Mouse (Mus musculus) cerebellum, adult 11-12 months (tissue): ENCODE measurements around the gene Tfr2.
A peak's percentile ranks its signal among the peaks of the same experiment; 100 is the strongest.

Experiments used
- DNase-seq: peaks from one replicate; pipeline ENCODE4 v3.0.0; 2022

Gene Tfr2

DNA sequence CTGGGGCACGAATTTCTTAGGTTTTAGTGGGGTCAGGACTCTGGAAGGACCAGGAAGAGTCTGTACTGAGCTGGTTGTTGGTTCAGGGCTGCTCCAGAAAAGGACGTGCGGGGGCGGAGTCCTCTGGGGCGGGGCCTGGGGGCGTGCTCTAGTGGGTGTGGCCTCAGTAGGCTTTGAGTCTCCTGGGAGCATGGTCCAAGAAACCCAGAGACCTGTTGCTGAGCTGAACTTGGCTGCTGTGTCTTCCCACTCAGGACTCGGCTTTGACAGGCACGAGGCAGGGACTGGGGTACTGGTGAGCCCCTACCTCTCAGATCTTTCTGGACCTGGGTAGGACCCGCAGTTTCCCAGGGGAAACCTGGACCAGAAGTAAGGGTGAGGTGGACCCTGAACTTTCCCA is at the start of gene Tfr2:
Tfr2 (plus strand) TSS at position 176 of the 400 bp plus-strand sequence.
- DNase-seq, result no peak

DNA sequence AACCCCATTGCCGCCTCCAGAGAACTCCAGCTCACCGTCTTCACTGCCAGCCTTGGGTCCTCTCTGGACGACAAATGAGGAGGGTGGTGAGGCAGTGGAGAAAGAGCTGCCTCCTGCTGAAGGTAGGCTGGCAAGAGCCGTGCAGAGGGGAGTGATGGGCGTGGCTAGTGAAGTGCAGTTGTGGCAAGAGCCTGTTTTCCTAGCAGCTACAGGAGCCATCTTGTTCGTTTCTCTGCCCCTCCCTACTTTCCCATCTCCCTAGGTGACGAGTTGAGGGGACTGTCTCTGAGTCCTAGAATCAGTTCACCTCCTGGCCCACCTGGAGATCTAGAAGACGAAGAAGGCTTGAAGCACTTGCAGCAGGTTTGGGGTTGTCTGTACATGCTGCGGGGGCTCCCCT is 47.8 kb upstream of the Tfr2 start:
- DNase-seq, result no peak

DNA sequence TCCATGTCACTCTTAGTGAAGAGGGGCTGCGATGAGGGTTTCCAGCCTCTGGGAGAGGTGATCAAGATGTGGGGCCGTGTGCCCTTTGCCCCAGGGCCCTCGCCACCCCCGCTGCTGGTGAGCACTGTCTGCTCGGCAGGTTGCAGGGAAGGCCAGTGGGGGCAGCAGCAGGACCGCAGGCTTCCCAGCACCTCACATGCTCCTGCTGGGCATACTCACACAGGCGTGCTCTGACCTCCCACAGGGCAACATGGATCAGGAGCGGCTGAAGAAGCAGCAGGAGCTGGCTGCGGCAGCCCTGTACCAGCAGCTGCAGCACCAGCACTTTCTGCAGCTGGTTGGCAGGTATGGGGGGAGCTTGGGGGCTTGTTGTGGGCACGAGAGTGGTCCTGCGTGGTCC is 46.9 kb upstream of the Tfr2 start:
- DNase-seq, result no peak

DNA sequence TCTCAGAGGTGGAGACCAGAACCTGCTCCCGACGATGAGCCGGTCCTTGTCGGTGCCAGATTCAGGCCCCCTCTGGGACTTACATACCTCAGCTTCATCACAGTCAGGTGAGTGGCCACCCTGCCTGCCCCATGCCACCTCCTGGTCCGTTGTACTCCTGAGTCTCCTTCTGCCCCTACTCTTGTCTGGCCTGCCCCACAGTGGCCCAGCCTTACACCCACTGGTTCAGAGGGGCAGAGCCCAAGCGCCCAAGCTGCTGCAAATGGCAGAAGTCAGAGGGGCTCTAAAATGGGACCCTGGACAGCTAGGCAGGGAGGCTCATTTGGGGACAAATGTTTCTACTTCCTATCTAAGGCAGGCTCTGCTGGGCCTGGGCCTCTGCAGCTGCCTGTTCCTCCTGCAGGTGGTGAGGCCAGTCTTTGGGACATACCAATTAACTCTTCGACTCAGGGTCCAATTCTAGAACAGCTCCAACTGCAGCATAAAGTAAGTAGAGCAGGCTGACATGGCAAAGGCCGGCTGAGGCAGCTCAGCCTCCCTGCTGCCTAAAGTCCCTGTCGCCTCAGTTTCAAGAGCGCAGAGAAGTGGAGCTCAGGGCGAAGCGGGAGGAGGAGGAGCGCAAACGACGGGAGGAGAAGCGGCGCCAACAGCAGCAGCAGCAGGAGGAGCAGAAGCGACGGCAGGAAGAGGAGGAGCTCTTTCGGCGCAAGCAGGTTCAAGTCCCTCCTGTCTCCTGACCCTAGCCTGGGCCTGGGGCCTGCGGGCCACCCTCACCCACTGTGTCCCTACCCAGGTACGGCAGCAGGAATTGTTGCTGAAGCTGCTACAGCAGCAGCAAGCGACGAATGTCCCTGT is 46.0 kb upstream of the Tfr2 start:
- peak; percentile 22 for DNase-seq

DNA sequence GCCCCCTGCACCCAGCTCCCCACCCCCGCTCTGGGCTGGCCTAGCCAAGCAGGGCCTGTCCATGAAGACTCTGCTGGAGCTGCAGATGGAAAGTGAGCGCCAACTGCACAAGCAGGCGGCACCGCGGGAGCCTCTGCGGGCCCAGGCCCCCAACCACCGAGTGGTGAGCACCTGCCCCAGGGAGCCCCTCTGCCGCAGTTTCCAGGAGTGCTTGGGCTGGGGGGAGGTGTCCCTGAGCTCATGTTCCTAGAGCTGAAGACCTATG is 45.5 kb upstream of the Tfr2 start:
- peak; percentile 58 for DNase-seq

DNA sequence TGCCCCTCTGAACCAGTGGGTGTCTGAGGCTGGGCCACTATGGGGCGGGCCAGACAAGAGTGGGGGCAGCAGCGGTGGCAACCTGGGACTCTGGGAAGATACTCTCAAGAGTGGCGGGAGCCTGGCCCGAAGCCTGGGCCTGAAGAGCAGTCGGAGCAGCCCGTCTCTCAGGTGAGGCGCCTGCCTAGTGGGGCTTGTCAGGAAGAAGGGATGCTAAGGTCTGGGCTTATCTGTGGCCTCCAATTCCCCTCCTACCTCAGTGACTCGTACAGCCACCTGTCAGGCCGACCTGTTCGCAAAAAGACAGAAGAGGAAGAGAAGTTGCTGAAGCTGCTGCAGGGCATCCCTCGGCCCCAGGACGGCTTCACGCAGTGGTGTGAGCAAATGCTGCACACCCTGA is 45.0 kb upstream of the Tfr2 start:
- DNase-seq, result no peak

DNA sequence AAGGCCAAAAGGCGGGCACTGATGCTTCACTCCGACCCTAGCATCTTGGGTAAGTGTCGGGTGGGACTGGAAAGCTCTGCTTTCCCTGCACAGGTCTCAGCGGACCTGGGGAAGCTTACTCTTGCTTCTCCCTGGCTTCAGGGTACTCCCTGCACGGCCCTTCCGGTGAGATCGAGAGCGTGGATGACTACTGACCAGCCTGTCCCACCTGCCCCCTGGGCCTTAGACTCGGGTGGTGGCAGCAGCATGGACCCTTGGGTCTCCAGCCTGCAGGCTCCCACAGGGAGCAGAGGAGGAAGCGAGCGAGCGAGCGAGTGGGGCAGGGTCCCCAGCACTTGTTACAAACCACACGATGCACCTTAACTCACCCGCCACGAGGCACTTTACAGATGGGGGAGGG is 44.1 kb upstream of the Tfr2 start:
- DNase-seq, result peak; percentile 28

DNA sequence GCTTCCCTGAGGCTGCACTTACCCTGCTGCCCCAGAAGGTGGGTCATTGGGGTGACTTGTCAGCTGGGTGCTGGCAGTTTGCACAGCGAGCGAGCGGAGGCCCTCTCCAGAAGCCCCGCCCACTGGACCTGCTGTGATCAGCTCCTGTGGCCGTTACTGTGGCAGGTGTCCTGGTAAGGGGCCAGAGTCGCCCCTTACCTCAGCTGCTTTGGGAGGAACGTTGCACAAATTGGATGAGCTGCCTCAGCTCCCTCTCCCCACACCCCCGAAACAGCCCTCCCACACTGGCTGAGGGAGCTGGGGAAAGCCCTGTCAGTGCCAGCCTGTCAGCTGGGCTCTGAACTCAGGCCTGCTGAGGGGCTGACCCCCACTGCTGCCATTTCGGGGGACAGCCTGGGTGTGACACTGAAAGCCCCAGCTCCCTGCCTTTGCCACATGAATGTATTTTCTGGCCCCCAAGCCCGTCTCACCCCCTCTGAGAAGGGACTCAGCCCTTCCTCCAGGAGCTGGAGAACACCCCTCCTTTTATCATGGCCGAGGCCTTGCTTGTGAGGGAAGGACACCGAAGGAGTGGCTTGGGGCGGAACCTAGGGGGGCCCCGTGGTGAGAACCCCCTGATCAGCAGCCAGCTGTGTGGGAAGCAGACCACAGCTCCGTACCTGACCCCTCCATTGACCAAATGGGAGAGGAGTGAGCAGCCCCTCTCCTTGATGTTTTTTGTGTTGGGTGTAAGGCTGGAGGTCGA is 43.3 kb upstream of the Tfr2 start:
- DNase-seq, result peak; percentile 76

DNA sequence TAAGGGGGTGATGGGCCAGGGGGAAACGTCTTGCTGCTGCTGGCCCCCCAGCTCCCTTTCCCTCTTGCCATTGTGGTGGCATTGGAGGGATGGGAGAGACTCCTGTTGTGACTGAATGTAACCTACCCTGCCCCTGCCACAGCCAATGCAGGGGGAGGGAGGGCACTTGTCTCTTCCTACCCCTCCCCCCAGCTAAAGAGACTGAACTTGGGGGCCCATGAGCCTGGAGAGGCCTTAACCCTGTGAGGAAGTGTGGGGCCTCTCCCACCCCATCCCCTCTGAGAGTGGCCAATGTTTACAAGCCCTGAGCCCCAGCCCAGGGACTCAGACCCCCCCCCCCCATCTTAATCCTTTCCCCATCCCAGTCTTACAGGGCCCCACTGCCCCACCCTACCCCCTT is 42.2 kb upstream of the Tfr2 start:
- peak; percentile 45 for DNase-seq

DNA sequence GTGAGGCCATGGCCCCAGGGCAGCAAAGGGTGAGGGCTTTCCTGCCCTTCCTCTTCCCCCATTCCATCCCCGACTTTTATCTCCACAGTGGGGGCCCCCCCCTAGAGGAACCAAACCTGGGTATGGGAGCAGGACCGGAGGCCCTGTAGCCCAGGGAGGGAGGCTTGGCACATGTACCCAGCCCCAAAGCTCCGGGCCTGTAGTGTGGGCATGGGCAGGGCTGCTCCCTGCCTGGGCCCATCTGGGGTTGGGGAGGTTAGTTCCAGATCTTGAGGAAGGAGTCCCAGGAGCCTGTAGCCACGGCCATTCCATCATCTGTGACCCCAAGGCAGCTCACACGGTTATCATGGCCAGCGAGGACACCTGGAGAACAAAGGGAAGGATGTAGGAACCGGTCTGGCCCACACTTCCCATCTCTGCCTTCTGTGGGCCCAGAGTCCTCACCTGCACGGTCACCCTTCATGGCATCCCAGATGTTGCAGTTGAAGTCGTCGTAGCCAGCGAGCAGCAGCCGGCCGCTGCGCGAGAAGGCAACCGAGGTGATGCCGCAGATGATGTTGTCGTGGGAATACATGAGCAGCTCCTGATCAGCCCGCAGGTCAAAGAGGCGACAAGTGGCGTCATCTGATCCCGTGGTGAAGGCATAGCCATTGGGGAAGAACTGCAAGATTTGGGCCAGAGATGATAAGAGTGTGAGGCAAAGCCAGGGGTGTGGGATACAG is 41.2 kb upstream of the Tfr2 start:
- peak; percentile 57 for DNase-seq

DNA sequence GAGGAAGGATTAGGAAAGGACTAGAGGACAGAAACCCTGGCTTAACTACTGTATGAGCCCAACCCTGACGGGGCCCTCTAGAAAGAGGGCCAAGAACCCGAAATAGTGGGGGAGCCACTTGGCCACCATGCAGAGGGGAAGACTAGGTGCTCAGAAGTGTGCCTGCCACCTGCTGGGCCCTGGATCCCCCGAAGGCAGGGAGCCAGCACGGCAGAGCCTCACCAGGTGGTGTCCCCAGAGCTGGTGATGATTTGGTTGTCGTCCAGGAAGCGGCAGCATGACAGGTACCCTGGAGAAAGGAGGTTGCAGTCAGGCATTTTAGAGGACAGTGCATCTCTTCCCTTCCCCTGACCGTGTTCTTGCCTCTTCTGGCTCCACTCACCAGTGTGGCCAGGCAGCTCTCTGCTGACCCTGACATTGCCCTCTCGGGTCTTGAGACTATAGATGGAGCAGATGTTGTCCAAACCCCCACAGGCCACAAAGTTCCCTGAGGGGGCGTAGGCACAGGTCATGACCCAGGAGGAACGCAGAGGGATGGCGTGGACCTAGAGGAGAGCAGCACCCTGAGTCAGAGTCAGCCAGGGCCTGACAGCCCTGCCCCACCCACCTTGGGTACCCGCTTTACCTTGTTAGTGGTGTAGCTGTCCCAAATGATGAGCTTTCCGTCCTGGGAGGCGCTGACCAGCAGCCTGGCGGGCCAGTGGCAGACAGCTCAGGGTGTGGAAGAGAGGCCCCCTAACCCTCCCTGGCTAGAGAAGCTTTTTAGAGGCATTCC is 40.2 kb upstream of the Tfr2 start:
- DNase-seq, result peak; percentile 70

DNA sequence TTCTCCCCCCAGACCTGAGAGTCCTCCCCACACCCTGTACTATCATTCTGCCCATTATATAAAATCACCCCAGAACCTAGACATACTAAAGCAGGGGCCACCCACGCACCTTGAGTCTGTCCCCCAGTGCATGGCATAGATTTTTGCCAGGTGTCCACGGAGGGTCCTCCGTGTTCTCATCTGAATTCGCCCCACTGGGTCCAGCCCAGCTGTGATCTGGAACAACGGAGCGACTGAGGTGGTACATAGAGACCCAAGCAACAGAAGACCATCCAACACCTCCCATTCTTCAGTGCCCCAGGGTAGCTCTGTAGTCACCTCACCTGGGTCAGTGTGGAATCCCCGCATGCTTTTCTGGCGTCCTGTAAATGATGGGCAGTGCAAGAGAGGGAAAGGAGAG is 39.6 kb upstream of the Tfr2 start:
- DNase-seq, result peak; percentile 47

DNA sequence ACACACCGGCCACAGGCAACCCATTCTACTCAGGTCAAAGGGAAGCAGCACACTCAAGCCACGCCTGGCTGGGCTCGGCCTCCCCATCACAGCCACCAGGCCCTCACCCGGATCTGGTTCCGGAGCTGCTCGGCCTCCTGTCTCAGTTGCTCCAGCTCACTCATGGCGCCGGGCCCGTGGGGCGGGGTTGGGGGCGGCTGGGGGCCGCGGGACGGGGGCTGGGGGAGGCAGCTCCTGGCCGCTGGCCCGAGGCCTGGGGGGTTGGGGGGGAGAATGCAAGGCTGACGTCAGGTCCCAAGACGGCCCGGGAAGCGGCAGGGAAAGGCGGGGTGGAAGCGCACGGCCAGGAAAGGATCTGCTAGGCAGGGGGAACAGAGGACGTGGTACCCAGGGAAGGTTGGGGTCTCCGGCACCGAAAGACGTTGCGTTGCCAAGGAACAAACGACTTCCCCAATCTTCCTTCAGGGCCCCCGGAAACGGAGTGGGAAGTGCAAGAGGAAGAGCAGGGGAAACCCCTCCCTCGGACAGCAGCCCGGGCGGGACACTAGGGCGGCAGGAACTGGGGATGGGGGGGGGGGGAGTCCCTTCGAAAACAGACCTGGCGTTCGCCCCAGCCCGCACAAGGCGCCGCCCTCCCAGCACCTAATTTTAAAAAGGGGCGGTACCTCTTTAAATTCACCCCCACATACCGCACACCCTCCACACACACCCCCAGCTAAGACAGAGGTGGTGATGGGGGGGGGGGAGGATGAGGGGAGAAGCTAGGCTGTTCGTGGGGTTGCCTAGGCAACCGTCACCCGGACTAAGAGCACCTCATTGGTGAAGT is 38.8 kb upstream of the Tfr2 start:
- DNase-seq, result peak; percentile 82

DNA sequence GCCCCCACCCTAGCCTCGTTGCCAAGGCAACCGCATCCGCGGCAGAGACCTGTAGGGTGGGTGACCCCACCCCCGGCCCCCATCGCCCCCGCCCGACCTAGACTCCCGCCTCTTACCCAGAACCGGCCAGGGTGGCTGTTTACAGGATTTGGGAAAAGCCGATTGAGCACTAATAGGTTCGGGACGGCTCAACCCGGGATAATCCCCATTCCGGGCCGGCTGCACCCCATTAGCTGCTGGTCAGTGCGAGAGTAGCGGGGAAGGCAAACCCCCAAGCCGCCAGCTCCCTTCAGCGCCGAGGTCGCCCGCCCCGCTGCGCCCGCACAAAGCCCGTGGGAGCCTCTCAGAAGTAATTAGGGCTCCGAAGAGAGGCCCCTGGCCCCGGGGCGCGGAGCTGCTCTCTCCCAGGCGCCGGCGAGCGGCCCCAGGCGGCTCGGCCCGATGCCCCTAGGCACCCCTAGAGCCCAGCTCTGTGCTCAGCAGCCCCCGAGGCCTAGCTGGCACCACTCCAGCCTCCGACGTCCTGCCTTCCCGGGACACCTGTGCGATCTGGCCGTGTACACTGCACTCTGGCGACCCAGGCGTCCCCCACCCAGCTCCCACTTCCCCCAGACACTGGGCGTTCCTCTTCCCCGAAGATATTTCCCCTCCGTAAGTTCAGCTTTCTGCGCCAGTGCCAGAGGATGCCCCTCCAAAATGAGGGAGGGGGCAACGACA is 38.1 kb upstream of the Tfr2 start:
- peak; percentile 81 for DNase-seq

DNA sequence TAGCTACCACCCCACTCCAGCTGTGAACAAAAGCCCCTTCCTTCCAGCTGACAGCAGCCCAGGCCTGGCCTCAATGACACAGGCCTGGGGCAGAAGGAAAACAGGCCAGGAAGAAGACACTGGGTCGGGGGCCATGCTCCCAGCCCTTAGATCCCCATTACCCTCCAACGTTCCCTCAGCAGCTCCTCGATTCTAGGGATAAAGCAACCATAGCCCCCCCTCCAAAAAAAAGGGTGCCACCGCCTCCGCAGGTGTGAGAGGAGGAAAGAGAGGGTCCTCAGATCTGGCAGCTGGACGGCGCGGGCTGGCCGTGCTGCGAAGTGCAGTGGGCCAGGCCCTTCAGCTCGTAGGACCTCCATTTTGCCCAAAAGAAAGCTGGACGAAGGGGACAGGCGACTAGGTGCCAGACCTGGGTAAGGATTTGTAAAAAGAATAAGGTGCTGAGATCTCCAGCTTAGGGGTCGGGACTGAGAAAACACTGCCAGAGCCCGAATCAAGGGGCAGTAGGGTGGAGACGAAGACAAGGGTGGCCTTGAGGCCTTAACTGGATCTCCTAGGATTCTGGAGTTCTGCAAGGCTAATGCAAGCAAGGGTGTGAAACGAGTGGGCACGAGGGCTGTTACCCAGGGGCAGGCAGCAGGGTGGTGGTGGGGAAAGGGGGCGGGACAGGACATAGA is 37.4 kb upstream of the Tfr2 start:
- peak; percentile 71 for DNase-seq

DNA sequence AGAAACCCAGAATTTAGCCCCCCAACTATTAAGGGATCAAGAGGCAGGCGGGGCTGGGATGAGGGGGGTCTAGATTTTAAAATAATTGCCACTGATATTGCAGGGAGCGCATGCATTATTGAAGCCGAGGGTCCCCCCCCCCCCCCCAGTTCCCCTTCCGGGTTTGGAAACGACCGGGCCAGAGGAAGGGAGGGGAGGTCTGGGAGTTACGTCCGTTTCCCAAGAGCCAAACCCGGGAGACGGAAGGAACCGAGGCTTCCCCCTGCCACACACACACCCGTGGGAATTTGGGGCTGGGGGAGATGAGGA is 36.9 kb upstream of the Tfr2 start:
- no peak for DNase-seq

DNA sequence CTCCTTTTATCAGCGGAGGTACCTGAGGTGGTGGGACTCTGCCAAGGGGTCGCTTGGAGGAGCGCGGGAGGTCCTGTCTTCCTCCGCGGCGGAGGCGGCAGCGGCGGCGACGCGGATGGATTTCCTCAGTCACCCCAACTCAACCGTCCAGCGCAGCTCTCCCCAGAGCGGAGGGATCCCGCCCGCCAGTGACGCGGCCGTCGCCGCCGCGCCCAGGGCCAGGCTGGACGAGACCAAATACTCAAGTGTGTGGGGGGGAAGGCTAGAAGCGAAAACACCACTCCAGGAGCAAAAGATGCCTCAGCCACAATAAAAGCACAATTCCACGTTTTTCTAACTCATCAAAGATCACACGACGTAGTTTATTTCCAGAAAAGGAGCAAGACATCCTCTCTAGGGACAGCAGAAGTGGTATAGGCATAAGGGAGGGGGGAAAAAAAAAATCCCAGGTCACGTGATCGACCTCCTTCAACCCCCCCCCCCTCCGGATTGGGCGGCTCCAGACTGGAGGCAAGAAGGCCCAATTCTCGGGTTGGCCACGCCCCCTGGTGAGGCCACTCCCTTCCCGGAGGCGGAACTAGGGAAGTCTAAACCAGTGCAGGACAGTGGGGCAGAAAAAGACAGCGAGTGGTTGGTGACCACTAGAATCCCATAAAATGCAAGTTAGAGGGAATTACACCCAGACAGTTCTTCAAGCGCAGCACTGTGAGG is 36.4 kb upstream of the Tfr2 start, which contains the start of the genes Epo and Gnb2:
Epo (minus strand) TSS at position 126 of the 711 bp plus-strand sequence.
Gnb2 (minus strand) TSS at position 394 of the 711 bp plus-strand sequence.
- DNase-seq, result peak; percentile 98

DNA sequence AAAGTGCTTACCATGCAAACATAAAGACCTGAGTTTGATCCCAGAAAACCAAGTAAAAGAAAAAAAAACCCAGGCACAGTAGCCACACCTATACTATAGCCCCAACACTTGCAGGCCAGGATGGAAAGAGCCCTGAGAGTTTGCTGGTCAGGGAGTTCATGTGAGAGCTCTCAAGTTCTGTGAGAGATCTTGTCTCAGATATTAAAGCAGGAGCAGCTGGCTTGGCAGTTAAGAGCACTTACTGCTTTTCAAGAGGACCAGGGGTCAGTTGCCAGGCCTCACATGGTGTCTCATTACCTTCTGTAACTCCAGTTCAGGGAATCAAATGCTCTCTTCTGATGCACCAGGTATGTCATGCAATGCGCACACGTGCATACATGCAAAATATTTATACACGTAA is 34.9 kb upstream of the Tfr2 start:
- peak; percentile 36 for DNase-seq

DNA sequence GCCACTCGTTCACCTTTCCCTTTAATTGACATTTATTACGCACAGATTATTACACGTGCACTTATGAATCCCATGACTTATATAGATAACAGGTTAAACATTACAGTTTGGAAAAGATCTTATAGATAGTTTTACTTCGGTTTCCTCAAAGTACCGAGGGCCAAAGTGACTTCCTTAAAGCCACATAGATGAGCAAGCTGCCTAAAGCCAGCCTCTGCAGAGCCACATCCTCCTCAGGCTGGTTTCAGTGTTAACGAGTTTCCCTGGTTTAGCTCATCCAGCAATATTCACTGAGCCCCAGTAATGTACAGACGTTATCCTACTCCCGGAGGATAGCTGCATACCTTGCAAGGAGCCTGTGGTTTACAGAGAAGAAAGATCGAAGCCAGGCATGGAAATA is 34.3 kb upstream of the Tfr2 start:
- no peak for DNase-seq

DNA sequence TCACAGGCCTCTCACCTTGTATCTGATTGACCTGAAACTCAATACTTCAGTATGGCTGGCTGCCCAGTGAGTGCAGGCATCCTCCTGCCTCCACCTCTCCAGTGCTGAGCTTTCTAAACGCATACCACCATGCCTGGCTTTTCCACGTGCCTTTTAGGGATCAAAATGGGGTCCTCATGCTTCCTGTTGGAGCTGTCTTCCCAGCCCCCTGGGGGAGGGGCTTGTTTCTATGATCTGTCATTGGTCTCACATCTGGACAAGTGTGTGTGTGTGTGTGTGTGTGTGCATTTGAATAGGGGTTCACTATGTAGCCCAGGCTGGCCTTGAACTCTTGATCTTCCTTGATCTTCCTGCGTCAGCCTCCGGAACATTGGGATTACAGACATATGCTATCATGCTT is 32.2 kb upstream of the Tfr2 start:
- peak; percentile 46 for DNase-seq
